Mouse (Mus musculus) G1E (cell line): ENCODE measurements at regions not wholly inside any gene's neighbourhood (a gene's known extent, or its start where the extent isn't known, plus 50 kb on each side); places are given as distances from the start of the nearest gene placed in this dataset.

Experiments used
- ATAC-seq: 2 replicates; pipeline ENCODE4 v1.8.0; 2016; ENCODE audit warnings: mild to moderate bottlenecking; ENCODE audit not compliant: insufficient number of reproducible peaks, poor library complexity, low FRiP score, severe bottlenecking; ENCODE audit errors: extremely low read depth
- DNase-seq: peaks from one replicate; pipeline ENCODE4 v3.0.0; 2012; ENCODE audit warnings: low spot score
- H3K27me3 ChIP-seq: 2 replicates; pipeline ENCODE4 v1.6.1; 2012; ENCODE audit warnings: mild to moderate bottlenecking, low read length, inconsistent platforms; ENCODE audit not compliant: insufficient read depth
- H3K36me3 ChIP-seq: replicated peaks from 2 replicates; pipeline ENCODE3; 2012; ENCODE audit warnings: mild to moderate bottlenecking, inconsistent platforms
- H3K4me1 ChIP-seq: 2 replicates; pipeline ENCODE4 v1.6.1; 2012; ENCODE audit warnings: low read depth, low read length, inconsistent platforms, mixed read lengths; ENCODE audit not compliant: insufficient read depth
- H3K4me3 ChIP-seq: 2 replicates; pipeline ENCODE4 v1.5.1; 2012; ENCODE audit warnings: low read depth, mild to moderate bottlenecking, inconsistent platforms, low read length, moderate library complexity, mixed read lengths
- H3K9me3 ChIP-seq: replicated peaks from 2 replicates; pipeline ENCODE4 v1.6.1; 2012; ENCODE audit warnings: inconsistent platforms
- CTCF ChIP-seq: IDR thresholded peaks from 2 replicates; pipeline ENCODE4 v1.5.1; 2012; ENCODE audit warnings: low read depth, low read length, inconsistent platforms, mixed read lengths
- GATA1 ChIP-seq: IDR thresholded peaks from 2 replicates; pipeline ENCODE4 v1.6.1; 2012; ENCODE audit warnings: borderline replicate concordance, low read length, inconsistent platforms, mixed read lengths
- GATA2 ChIP-seq: IDR thresholded peaks from 2 replicates; pipeline ENCODE4 v1.6.1; 2012; ENCODE audit warnings: low read depth, low read length, inconsistent platforms, borderline replicate concordance
- POLR2AphosphoS5 ChIP-seq: IDR thresholded peaks from 2 replicates; pipeline ENCODE4 v1.6.1; 2012; ENCODE audit warnings: low read depth, low read length, inconsistent platforms; ENCODE audit not compliant: insufficient replicate concordance
- TAL1 ChIP-seq: conservative IDR thresholded peaks from 2 replicates; pipeline ENCODE4 v1.6.1; 2012; ENCODE audit warnings: low read depth, low read length, inconsistent platforms, mixed read lengths

DNA sequence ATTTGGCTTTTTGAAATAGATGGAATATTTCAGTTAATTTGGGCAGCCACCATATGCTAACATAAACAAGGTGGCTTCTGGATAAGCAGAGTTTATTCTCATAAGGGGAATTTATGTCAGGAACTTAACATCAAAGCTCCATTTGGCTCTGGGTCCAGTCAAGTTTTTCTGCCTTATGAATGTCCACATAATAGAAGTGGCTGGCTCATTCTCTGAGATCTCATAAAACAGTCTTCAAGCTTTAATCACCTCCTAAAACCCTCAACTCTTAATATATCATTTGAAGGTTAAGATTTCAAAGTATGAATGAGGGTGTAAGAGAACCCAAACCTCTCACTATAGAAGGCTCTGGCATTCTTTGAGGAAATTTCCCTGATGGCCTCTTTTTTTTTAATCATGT is 1361.0 kb downstream of the Efna5 start:
- Histone ChIP-seq H3K4me1 (peaks cover 5% of the 10 kb centered on the region; the same call in 1 of the 2 replicates), H3K27me3 (no peaks in the 10 kb centered on the region), H3K4me3 (no peak overlapping the region), H3K9me3 (no peaks in the 10 kb centered on the region), H3K36me3 (no peaks in the 10 kb centered on the region)
- TF ChIP-seq POLR2AphosphoS5 (no peak), TAL1 (no peak), GATA2 (no peak), CTCF (no peak), GATA1 (no peak)
- DNase-seq = no peak
- no peak for ATAC-seq

DNA sequence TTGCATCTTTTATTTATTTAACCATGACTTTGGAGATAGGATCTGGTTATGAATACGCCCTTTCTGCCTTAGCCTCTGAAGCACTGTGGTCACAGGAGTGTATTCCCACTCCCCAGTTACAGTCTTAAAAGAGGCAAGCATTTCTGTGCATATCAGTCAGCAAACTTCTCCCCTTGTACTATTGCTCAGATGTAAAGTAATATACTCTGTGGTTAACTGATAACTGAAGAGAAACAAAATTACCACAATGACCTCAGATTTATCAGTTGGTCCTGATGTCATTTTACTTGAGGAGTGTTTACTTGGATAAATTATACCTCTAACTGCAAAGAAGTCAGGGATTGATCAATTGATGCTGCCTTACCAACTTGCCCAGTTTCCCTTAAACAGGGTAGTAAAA is 1366.1 kb downstream of the Efna5 start:
- Histone ChIP-seq H3K9me3 (no peaks in the 10 kb centered on the region), H3K27me3 (no peaks in the 10 kb centered on the region), H3K4me1 (peaks cover 8% of the 10 kb centered on the region; the same call in 1 of the 2 replicates), H3K4me3 (no peak overlapping the region), H3K36me3 (no peaks in the 10 kb centered on the region)
- no peak for DNase-seq
- TF ChIP-seq GATA1 = no peak
- TF ChIP-seq TAL1 = peak; percentile 42; the same call in 1 of the 2 replicates
- no peak for TF ChIP-seq GATA2
- peak; percentile 88 for ATAC-seq

DNA sequence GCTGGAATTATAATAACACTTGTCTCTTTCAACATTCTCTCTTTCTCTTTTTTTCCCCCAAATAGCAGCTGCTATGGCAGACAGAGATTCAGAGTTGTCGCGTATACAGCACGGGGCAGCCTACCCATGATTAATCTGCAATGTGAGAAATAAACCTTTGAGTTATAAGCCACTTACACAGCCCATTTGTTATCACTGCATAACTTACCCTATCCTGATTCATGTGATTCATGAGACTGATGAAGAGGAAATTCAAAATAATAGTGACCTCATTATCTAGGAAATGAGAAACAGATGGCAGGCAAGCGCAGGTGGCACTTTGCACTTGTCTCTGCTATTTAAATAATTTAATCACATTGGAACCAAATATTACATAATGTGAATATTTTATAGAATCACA is 1367.7 kb downstream of the Efna5 start:
- Histone ChIP-seq H3K27me3 (no peaks in the 10 kb centered on the region), H3K4me1 (peaks cover 8% of the 10 kb centered on the region; the same call in 1 of the 2 replicates), H3K36me3 (no peaks in the 10 kb centered on the region), H3K4me3 (no peak overlapping the region), H3K9me3 (no peaks in the 10 kb centered on the region)
- DNase-seq (no peak), ATAC-seq (no peak)
- TF ChIP-seq POLR2AphosphoS5 (no peak), GATA2 (no peak), CTCF (no peak), TAL1 (no peak), GATA1 (no peak)

DNA sequence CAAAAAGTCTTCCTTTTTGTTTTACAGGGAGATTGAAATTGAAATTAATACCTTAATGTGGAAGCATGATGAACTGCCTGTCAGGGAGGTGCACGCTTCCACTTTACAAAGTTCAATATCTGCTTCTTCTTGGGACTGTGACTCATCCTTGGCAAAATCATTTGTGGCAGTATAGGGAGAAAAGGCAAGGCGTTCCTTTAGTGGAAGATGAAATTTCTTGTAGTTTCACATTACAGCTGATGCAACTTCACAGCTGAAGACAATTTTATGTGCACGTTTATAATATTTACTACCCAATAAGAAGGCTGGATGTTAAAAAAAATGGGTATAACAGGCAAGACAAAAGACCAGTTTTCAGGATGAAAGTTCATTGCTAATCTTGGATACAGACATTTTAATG is 1385.9 kb downstream of the Efna5 start:
- no peak for ATAC-seq
- no peaks in the 10 kb centered on the region for H3K4me1 ChIP-seq
- H3K4me3 ChIP-seq = no peak overlapping the region
- no peak for DNase-seq
- no peaks in the 10 kb centered on the region for H3K27me3 ChIP-seq
- H3K36me3 ChIP-seq = no peaks in the 10 kb centered on the region
- no peaks in the 10 kb centered on the region for H3K9me3 ChIP-seq
- no peak for TF ChIP-seq GATA2
- no peak for TF ChIP-seq POLR2AphosphoS5
- TF ChIP-seq TAL1 = no peak
- no peak for TF ChIP-seq GATA1
- TF ChIP-seq CTCF = no peak

DNA sequence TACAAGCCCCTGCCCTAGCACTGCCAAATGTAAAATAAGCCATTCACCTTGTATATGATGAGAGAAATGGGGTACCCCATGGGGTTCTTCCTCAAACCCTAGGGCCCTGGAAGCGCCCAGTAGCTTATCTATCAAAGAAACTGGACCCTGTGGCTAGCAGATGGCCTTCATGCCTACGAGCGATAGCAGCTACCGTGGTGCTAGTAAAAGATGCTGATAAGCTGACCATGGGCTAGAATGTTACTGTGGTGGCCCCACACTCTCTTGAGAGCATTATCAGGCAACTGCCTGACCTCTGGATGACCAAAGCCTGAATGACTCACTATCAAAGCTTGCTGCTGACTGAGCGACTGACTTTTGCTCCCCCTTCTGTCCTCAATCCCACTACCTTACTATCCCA is 1403.7 kb downstream of the Efna5 start:
- H3K4me1 ChIP-seq = peaks cover 42% of the 10 kb centered on the region
- peak overlapping the region; percentile 38; the same call in 1 of the 2 replicates for H3K4me3 ChIP-seq
- ATAC-seq = peak; percentile 61
- no peaks in the 10 kb centered on the region for H3K27me3 ChIP-seq
- TF ChIP-seq TAL1 = peak; percentile 77
- TF ChIP-seq GATA1 = no peak
- DNase-seq = no peak
- no peaks in the 10 kb centered on the region for H3K36me3 ChIP-seq
- peaks cover 39% of the 10 kb centered on the region for H3K9me3 ChIP-seq

DNA sequence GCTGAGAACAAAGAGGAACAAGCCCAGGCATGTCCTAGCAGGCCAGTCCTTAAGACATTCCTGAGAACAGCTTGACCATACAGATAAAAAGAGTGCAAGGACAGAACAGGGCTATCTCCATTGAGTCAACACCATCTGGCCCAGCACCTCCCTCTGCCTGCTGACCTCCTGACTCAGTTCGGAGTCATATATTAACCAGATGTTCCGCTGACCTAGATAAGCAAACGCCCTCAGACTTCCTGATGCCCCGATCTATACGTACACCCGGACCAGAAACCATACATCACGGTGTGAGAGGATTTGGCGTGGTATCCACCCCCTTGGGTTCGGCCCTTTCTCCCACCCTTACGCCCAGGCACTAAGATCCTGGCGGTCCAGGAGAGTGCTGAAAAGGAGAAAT is 1406.7 kb downstream of the Efna5 start:
- DNase-seq (no peak), ATAC-seq (peak; percentile 88)

DNA sequence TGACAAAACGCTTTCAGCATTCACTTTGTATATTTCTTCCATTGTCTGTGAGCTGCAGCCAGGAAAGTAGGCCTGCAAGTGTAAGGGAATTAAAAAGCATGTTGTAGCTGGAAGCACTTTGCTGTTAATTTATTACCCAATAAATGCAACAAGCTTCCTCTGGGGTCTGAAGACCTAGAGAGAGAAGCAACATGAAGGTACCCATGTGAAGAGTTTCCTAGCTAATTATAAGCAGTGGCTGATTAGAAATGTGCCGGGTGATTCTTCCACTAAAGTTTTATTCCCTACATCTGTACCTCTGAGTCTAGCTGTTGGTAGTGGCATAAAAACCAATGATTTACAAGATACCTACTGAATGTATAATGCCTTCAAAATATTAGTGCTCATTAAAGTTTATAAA is 1428.2 kb downstream of the Efna5 start:
- no peak for ATAC-seq
- Histone ChIP-seq H3K36me3 (no peaks in the 10 kb centered on the region), H3K9me3 (0 out of 2 replicates have a peak, but pooled peaks cover 2% of the 10 kb centered on the region), H3K4me3 (no peak overlapping the region), H3K4me1 (no peaks in the 10 kb centered on the region), H3K27me3 (no peaks in the 10 kb centered on the region)
- TF ChIP-seq CTCF (no peak), GATA2 (no peak), TAL1 (no peak), POLR2AphosphoS5 (no peak), GATA1 (no peak)
- DNase-seq = no peak

More for the DNA sequence above, 1406.7 kb downstream of the Efna5 start:
- no peak overlapping the region; the same call in 1 of the 2 replicates for H3K4me3 ChIP-seq
- H3K36me3 ChIP-seq = no peaks in the 10 kb centered on the region
- TF ChIP-seq TAL1 = peak; percentile 93
- no peak for TF ChIP-seq GATA1
- TF ChIP-seq GATA2 = no peak
- TF ChIP-seq CTCF = no peak
- no peak for TF ChIP-seq POLR2AphosphoS5
- H3K4me1 ChIP-seq = peaks cover 42% of the 10 kb centered on the region
- peaks cover 18% of the 10 kb centered on the region for H3K9me3 ChIP-seq
- no peaks in the 10 kb centered on the region for H3K27me3 ChIP-seq
